Mouse (Mus musculus) olfactory bulb, adult 2 months (tissue): ENCODE measurements around the gene B3gnt2. TPM values are rescaled to one million over a fixed set of nuclear protein-coding genes. Genes with fewer than 3 reads are reported as not detected.

Experiments
- H3K27ac ChIP-seq: fragments of 200-500 bp; 2 replicates; pipeline ENCODE4 v1.5.1; 2012; ENCODE audit warnings: low read depth, low read length; ENCODE audit not compliant: insufficient read depth
- H3K4me1 ChIP-seq: fragments of 200-500 bp; 2 replicates; pipeline ENCODE4 v1.6.1; 2012; ENCODE audit warnings: low read length; ENCODE audit not compliant: control insufficient read depth, insufficient read depth
- H3K4me3 ChIP-seq: fragments of 200-500 bp; 2 replicates; pipeline ENCODE4 v1.5.1; 2012; ENCODE audit warnings: mild to moderate bottlenecking, low read depth, low read length, moderate library complexity; ENCODE audit not compliant: insufficient read depth
- CTCF ChIP-seq: fragments of 200-500 bp; IDR thresholded peaks from 2 replicates; pipeline ENCODE4 v1.5.1; 2012; ENCODE audit warnings: low read depth, mild to moderate bottlenecking, low read length, moderate library complexity; ENCODE audit not compliant: insufficient read depth
- POLR2A ChIP-seq: fragments of 200-500 bp; IDR thresholded peaks from 2 replicates; pipeline ENCODE4 v1.6.1; 2012; ENCODE audit warnings: mild to moderate bottlenecking, low read depth, low read length, moderate library complexity; ENCODE audit not compliant: insufficient read depth
- WGBS: fragments of 180-500 bp; shearing (Covaris S2); methylation state at CpG from one replicate; pipeline ENCODE4 v1.1.7; 2018; 5-methylcytosine and 5-hydroxymethylcytosine counted together
- polyA plus RNA-seq: library from polyadenylated mRNA; stranded (reverse); fragments of >200 nt; gene quantifications from 2 replicates; pipeline ENCODE4 v1.2.4, GENCODE M21; 2012; ENCODE audit warnings: low replicate concordance; ENCODE audit not compliant: missing spikeins, insufficient read depth, insufficient read length

B3gnt2 gene
- polyA plus RNA-seq, 1 experiment: not detected

GRCm38 (mm10) chr11:22861315-22861714, 554 bp upstream of the B3gnt2 start:
- H3K4me1 ChIP-seq: peaks cover 29% of the 10 kb centered on the region
- no peak overlapping the region for H3K4me3 ChIP-seq
- WGBS: 76% methylated on average over 4 of the region's 4 CpGs
- H3K27ac ChIP-seq: no peak overlapping the region
- TF ChIP-seq POLR2A: no peak
- TF ChIP-seq CTCF: no peak

DNA sequence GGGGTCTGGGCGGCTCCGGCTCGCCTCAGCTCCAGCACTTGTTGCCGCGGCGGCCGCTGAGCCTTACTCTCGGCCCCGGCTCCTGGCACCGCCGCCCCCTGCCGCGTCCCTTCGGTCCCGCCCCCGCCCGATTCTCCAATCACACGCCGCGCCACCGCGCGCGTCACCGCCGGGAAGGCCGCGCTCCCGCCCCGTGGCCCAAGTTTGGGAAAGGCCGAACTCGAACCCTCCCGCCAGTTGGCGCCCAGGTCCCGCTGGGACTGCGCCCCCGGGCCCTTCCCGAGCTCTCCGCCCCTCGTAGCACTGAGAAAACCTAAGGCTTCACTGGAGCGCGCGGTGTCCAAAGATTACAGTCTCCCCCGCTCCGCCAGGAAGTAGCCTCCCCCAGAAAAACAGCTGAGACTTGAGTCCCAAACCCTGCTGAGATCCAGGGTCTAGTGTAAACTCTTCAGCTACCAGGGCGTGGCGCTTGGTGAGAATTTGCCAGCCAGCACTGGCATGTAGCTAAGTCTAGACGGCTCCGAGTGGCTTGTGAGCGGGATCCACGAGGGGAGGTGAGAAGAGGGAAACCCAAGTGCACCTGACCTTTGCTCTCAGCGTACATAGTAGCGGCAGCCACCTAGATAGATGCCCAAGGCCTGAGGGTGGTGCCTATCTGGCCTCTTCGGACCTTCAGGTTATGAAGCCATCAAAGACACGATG, 977 bp downstream of the B3gnt2 start:
- H3K27ac ChIP-seq: 0 out of 2 replicates have a peak overlapping the region, but pooled peaks have one; percentile 2
- peak overlapping the region; percentile 54 for H3K4me3 ChIP-seq
- under 1% methylated on average over 55 of the region's 55 CpGs for WGBS
- TF ChIP-seq POLR2A: no peak
- no peak for TF ChIP-seq CTCF
- peaks cover 26% of the 10 kb centered on the region for H3K4me1 ChIP-seq

DNA sequence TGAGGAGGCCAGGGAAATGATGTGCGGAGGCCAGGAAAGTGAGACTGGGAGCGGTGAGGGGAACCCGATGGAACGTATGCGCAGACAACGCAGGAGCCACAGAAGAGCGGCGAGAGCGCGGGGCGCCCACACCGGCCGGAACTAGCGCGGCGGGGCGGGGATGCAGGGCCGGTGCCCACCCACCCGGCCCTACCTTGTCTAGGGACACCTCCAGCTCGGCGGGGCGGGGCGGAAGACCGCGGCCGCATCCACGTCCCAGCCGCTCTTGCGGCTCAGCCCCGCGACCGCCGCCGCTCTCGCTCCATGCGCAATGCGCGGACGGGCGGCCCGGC, 1.5 kb downstream of the B3gnt2 start:
- Histone ChIP-seq H3K4me1 (peaks cover 22% of the 10 kb centered on the region), H3K27ac (no peak overlapping the region), H3K4me3 (peak overlapping the region; percentile 54)
- TF ChIP-seq CTCF (no peak), POLR2A (no peak; the same call in 1 of the 2 replicates)
- under 1% methylated on average over 41 of the region's 41 CpGs for WGBS

- peaks cover 21% of the 10 kb centered on the region for H3K4me1 ChIP-seq
- TF ChIP-seq CTCF: no peak
- H3K4me3 ChIP-seq: peak overlapping the region; percentile 54
- no peak overlapping the region for H3K27ac ChIP-seq
- 9% methylated on average over 50 of the region's 50 CpGs for WGBS
Observed at GRCm38 (mm10) chr11:22858441-22859300, 2.1 kb downstream of the B3gnt2 start.

GRCm38 (mm10) chr11:22857705-22858440, 2.9 kb downstream of the B3gnt2 start:
- H3K4me1 ChIP-seq: peaks cover 17% of the 10 kb centered on the region
- 42% methylated on average over 25 of the region's 25 CpGs for WGBS
- H3K4me3 ChIP-seq: peak overlapping the region; percentile 54
- TF ChIP-seq POLR2A (no peak), CTCF (no peak)
- no peak overlapping the region for H3K27ac ChIP-seq

DNA sequence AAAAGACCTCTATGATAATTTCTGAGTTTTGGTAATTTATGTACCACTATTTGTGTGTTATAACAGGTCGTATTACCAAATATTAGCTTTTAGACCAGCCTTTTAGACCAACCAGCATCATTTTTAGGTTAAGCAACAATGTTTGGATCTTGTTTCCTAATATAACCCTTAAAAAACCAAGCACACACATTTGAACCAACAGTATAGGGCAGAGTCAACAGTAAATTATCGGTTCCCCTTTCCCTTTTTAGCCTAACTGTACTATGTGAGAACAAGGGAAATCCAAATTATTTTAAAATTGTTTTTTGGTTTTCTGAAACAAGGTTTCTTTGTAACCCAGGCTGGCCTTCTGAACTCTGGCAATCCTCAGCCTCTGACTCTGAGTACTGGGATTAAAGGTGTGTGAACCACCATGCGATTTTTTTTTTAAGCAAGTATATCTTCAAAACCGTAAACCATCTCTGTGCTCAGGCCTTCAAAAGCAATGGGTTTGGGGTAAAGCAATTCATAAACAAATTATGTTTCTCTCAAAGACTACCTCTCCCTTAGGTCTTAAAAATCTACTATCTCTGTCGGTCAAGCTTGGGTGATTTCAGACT, 3.6 kb downstream of the B3gnt2 start:
- WGBS: 77% methylated on average over 5 of the region's 5 CpGs
- H3K4me1 ChIP-seq: peaks cover 19% of the 10 kb centered on the region
- H3K4me3 ChIP-seq: no peak overlapping the region
- no peak for TF ChIP-seq POLR2A
- TF ChIP-seq CTCF: no peak
- no peak overlapping the region for H3K27ac ChIP-seq

GRCm38 (mm10) chr11:22856371-22856965, 4.3 kb downstream of the B3gnt2 start:
- no peak overlapping the region for H3K27ac ChIP-seq
- H3K4me1 ChIP-seq: peaks cover 19% of the 10 kb centered on the region
- TF ChIP-seq POLR2A (no peak), CTCF (no peak)
- H3K4me3 ChIP-seq: no peak overlapping the region
- WGBS: 82% methylated on average over 3 of the region's 3 CpGs

DNA sequence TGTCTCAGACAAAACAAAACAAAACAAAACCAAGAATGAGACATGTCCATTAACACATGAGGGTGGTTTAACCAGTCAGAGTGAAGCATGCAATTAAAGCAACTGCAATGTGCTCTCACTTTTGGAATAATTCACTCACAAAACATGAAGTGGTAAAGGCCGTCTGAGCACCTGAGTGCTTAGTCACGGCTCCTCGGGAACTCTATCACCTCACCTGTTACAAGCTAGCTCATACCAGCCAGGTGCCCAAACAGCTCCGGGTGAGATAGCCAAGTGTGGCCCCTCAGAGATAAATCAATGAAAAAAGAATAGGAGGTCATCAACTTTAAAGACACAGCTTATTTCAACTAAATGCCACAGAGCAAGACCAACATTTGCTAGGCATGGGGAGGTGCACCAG, 6.2 kb downstream of the B3gnt2 start:
- no peak for TF ChIP-seq CTCF
- no peak for TF ChIP-seq POLR2A
- H3K27ac ChIP-seq: no peak overlapping the region
- peaks cover 13% of the 10 kb centered on the region for H3K4me1 ChIP-seq
- 95% methylated on average over 4 of the region's 4 CpGs for WGBS
- H3K4me3 ChIP-seq: no peak overlapping the region
